Mouse (Mus musculus): ENCODE measurements at regions not wholly inside any gene's neighbourhood (a gene's known extent, or its start where the extent isn't known, plus 50 kb on each side); places are given as distances from the start of the nearest gene placed in this dataset.

DNA sequence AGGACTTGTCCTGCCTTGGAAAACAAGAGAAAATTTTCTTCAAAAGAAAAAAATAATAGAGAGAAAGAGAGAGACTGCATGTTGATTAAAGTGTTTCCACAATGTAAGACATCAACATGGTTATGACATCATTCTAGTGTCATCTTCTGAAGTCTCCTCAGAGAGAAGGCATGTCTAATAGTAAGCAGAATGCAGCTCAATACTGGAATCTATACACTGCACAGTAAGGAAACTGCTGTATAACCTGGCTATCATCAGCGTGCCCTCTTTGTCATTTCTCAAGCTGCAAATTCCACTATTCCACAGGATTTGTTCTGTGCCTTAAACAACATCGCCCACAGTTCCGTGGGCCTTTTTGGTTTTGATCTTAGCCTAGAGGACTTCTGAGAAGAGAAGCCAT is 82.8 kb upstream of the Mapk10 start:
- H3K36me3 ChIP-seq (replicated peaks; ENCODE audit: control insufficient read depth, insufficient read depth, low read depth, low read length): no peaks in the 10 kb centered on the region
- no peaks in the 10 kb centered on the region for H3K9me3 ChIP-seq (replicated peaks; ENCODE audit: control insufficient read depth, low read length)
- 88% methylated on average over 3 of the region's 3 CpGs for WGBS
- H3K4me3 ChIP-seq (ENCODE audit: low read depth, low read length): no peak overlapping the region
- H3K27ac ChIP-seq (replicated peaks; ENCODE audit: low read depth, low read length): no peak overlapping the region
- no peaks in the 10 kb centered on the region for H3K27me3 ChIP-seq (ENCODE audit: control insufficient read depth, insufficient read depth, low read length)
- ATAC-seq (replicated peaks; ENCODE audit: insufficient number of reproducible peaks, low FRiP score, low TSS enrichment, low read depth): no peak
- H3K9ac ChIP-seq (replicated peaks; ENCODE audit: low read length): no peak overlapping the region
- no peaks in the 10 kb centered on the region for H3K4me1 ChIP-seq (ENCODE audit: control insufficient read depth, insufficient read depth, low read length)
- no peak overlapping the region for H3K4me2 ChIP-seq (ENCODE audit: low read depth, low read length)
- DNase-seq (ENCODE audit: low spot score): no peak

DNA sequence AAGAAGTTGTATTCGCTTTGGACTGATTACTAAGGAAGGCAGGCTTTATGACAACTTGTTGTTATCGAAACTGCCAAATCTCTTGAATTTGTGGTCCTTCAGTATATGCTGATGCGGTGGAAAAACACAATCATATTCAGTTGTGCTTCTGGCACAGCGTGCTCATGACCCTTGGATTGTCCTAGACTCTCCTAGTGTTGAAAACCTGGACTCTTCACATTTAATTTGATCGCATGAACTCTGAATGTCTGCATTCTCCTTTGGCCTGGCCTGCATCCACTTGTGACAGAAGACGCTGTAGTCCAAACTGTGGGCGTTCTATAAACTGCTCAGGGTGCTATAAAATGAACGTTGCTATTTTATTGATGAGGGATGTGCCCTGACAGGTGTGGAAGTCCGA is 80.6 kb upstream of the Mapk10 start:
- no peak for ATAC-seq (replicated peaks; ENCODE audit: insufficient number of reproducible peaks, low FRiP score, low TSS enrichment, low read depth)
- Histone ChIP-seq H3K27me3 (ENCODE audit: control insufficient read depth, insufficient read depth, low read length) (no peaks in the 10 kb centered on the region), H3K4me3 (ENCODE audit: low read depth, low read length) (no peak overlapping the region)

DNA sequence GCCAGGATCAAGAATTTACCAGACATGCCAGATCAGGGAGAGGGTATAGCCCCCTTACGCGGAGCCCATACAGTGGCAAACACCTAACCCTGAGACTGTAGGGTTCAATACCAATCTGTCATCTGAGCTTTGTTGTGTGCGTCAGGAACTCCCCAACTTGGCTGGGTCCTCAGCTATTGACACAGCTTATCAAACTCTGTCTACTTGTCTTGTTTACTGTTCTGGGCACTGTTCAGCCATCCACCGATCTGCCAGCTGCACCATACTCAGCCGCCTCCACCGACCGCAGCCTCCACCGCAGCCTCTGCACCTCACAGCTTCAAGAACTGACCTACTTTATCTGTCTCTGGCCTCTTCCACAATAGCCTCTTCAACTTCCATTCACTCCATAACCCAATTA is 80.1 kb upstream of the Mapk10 start:
- H3K9me3 ChIP-seq (replicated peaks; ENCODE audit: control insufficient read depth, low read length): no peaks in the 10 kb centered on the region
- H3K9ac ChIP-seq (replicated peaks; ENCODE audit: low read length): no peak overlapping the region
- H3K27ac ChIP-seq (replicated peaks; ENCODE audit: low read depth, low read length): no peak overlapping the region
- H3K36me3 ChIP-seq (replicated peaks; ENCODE audit: control insufficient read depth, insufficient read depth, low read depth, low read length): no peaks in the 10 kb centered on the region
- ATAC-seq (replicated peaks; ENCODE audit: insufficient number of reproducible peaks, low FRiP score, low TSS enrichment, low read depth): no peak
- no peak for DNase-seq (ENCODE audit: low spot score)
- H3K4me3 ChIP-seq (ENCODE audit: low read depth, low read length): no peak overlapping the region
- H3K4me2 ChIP-seq (ENCODE audit: low read depth, low read length): no peak overlapping the region
- H3K27me3 ChIP-seq (ENCODE audit: control insufficient read depth, insufficient read depth, low read length): no peaks in the 10 kb centered on the region
- 93% methylated on average over 8 of the region's 8 CpGs for WGBS
- no peaks in the 10 kb centered on the region for H3K4me1 ChIP-seq (ENCODE audit: control insufficient read depth, insufficient read depth, low read length)

More for the DNA sequence above, 80.6 kb upstream of the Mapk10 start:
- no peaks in the 10 kb centered on the region for H3K4me1 ChIP-seq (ENCODE audit: control insufficient read depth, insufficient read depth, low read length)
- no peak overlapping the region for H3K4me2 ChIP-seq (ENCODE audit: low read depth, low read length)
- no peaks in the 10 kb centered on the region for H3K9me3 ChIP-seq (replicated peaks; ENCODE audit: control insufficient read depth, low read length)
- no peak overlapping the region for H3K27ac ChIP-seq (replicated peaks; ENCODE audit: low read depth, low read length)
- no peak for DNase-seq (ENCODE audit: low spot score)
- no peak overlapping the region for H3K9ac ChIP-seq (replicated peaks; ENCODE audit: low read length)
- WGBS: 86% methylated on average over 9 of the region's 9 CpGs
- H3K36me3 ChIP-seq (replicated peaks; ENCODE audit: control insufficient read depth, insufficient read depth, low read depth, low read length): no peaks in the 10 kb centered on the region

DNA sequence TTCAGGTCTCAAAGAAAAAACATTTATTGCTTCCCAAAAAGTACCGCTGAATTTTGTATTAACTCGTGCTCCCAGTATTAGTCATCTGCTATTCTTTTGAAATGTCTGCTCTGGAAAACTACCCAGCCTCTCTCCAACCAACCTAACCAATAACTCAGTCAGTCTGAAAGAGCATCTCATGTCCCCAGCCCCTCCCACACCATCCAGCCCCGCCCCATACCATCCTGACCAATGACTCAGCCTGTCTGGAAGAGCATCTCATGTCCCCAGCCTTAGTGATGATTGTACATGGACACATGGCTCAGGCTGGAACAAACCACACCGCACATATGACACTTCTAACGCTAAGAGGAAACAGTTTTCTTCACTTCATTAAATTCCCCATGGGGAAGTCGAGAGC is 58.1 kb upstream of the Mapk10 start:
- Histone ChIP-seq H3K4me1 (ENCODE audit: control insufficient read depth, insufficient read depth, low read length) (no peaks in the 10 kb centered on the region), H3K27me3 (ENCODE audit: control insufficient read depth, insufficient read depth, low read length) (no peaks in the 10 kb centered on the region), H3K9me3 (replicated peaks; ENCODE audit: control insufficient read depth, low read length) (no peaks in the 10 kb centered on the region), H3K4me3 (ENCODE audit: low read depth, low read length) (no peak overlapping the region), H3K9ac (replicated peaks; ENCODE audit: low read length) (no peak overlapping the region), H3K36me3 (replicated peaks; ENCODE audit: control insufficient read depth, insufficient read depth, low read depth, low read length) (no peaks in the 10 kb centered on the region), H3K4me2 (ENCODE audit: low read depth, low read length) (no peak overlapping the region), H3K27ac (replicated peaks; ENCODE audit: low read depth, low read length) (no peak overlapping the region)
- ATAC-seq (replicated peaks; ENCODE audit: insufficient number of reproducible peaks, low FRiP score, low TSS enrichment, low read depth): no peak
- DNase-seq (ENCODE audit: low spot score): no peak
- 85% methylated on average over 6 of the region's 6 CpGs for WGBS

DNA sequence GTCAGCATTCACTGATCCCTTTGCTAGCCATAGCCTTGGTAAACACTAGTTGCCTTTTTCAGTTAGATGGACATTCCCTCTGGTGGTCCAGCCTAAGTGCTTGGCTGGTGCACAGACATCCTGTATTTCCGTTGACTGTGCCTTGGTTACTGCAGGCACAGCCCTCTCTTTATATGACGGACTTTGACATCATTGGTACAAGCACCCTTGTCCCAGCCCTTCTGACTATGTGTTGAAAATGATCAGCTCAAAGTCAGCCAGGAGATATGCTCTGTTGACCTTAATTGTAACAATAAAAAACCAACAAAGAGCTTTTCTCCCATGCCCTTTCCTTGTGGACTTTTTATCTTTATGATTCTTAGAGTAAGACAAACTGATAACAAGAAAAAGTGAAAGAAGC is 53.8 kb upstream of the Mapk10 start:
- H3K4me1 ChIP-seq (ENCODE audit: control insufficient read depth, insufficient read depth, low read length): no peaks in the 10 kb centered on the region
- no peaks in the 10 kb centered on the region for H3K9me3 ChIP-seq (replicated peaks; ENCODE audit: control insufficient read depth, low read length)
- 80% methylated on average over 2 of the region's 2 CpGs for WGBS
- H3K9ac ChIP-seq (replicated peaks; ENCODE audit: low read length): no peak overlapping the region
- DNase-seq (ENCODE audit: low spot score) (no peak), ATAC-seq (replicated peaks; ENCODE audit: insufficient number of reproducible peaks, low FRiP score, low TSS enrichment, low read depth) (no peak)
- H3K4me2 ChIP-seq (ENCODE audit: low read depth, low read length): no peak overlapping the region
- no peak overlapping the region for H3K27ac ChIP-seq (replicated peaks; ENCODE audit: low read depth, low read length)
- no peak overlapping the region for H3K4me3 ChIP-seq (ENCODE audit: low read depth, low read length)
- H3K27me3 ChIP-seq (ENCODE audit: control insufficient read depth, insufficient read depth, low read length): no peaks in the 10 kb centered on the region
- no peaks in the 10 kb centered on the region for H3K36me3 ChIP-seq (replicated peaks; ENCODE audit: control insufficient read depth, insufficient read depth, low read depth, low read length)

DNA sequence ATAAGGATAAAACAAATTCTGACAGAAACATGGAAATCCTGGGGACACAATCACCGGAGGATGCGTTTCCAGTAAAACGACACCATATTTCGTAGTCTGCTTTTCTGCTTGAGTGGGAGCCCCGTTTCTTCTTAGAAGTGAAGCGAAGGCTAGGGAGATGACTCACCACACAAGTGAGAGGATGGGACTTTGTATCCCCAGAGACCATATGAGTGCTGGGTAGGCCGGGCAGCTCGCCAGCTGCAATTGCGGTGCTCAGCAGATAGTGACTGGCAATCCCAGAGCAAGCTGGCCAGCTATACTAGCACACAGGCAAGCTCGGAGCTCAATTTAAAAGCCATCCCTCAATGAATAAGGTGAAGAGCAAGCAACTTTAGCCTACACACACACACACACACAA is 50.3 kb upstream of the Mapk10 start:
- Histone ChIP-seq H3K4me2 (ENCODE audit: low read depth, low read length) (no peak overlapping the region), H3K27me3 (ENCODE audit: control insufficient read depth, insufficient read depth, low read length) (no peaks in the 10 kb centered on the region), H3K4me1 (ENCODE audit: control insufficient read depth, insufficient read depth, low read length) (no peaks in the 10 kb centered on the region), H3K9me3 (replicated peaks; ENCODE audit: control insufficient read depth, low read length) (no peaks in the 10 kb centered on the region), H3K27ac (replicated peaks; ENCODE audit: low read depth, low read length) (no peak overlapping the region), H3K4me3 (ENCODE audit: low read depth, low read length) (no peak overlapping the region), H3K9ac (replicated peaks; ENCODE audit: low read length) (no peak overlapping the region), H3K36me3 (replicated peaks; ENCODE audit: control insufficient read depth, insufficient read depth, low read depth, low read length) (no peaks in the 10 kb centered on the region)
- DNase-seq (ENCODE audit: low spot score) (no peak), ATAC-seq (replicated peaks; ENCODE audit: insufficient number of reproducible peaks, low FRiP score, low TSS enrichment, low read depth) (no peak)
- 93% methylated on average over 10 of the region's 10 CpGs for WGBS

Measured in embryonic facial prominence, embryonic 11.5 days (tissue).